Mouse (Mus musculus) ES-Bruce4 (cell line): Measurements from ENCODE around the gene Abcc4.

Experiments
- CTCF ChIP-seq: IDR thresholded peaks from one replicate; pipeline ENCODE4 v1.8.1; 2011; ENCODE audit warnings: low read depth, low read length
- EP300 ChIP-seq: IDR thresholded peaks from 2 replicates; pipeline ENCODE4 v1.6.1; 2011; ENCODE audit warnings: low read depth, low read length; ENCODE audit not compliant: insufficient read depth
- POLR2A ChIP-seq: IDR thresholded peaks from one replicate; pipeline ENCODE4 v1.8.1; 2011; ENCODE audit warnings: low read length; ENCODE audit not compliant: insufficient read depth

DNA sequence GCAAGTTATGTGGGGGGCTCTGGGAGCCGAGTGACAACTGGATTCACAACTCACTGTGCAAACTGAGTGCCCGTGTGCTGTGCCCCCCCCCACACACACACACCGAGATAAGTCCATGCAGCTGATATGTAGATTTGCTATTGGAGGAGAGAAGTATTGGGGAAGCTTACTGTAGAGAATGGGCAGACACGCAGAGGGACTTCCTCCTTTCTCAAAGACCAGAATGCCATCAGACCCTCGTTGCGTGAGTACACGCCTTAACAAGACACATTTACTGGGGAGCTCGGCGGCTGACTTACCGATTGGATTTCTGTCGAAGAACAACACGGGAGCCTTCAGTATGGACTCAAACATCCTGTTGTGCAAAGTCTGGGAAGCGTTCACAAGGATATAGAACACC, 111.6 kb downstream of the Abcc4 start:
- TF ChIP-seq CTCF: no peak
- TF ChIP-seq POLR2A: no peak
- TF ChIP-seq EP300: no peak
